Mouse (Mus musculus): ENCODE data around the gene Ddx41. TPM values are rescaled to one million over a fixed set of nuclear protein-coding genes. Genes with fewer than 3 reads are reported as not detected.
"Not testable (repeated sequence)": the region's sequence is repeated elsewhere in the genome, so short reads cannot be mapped to it uniquely, and the experiment has no call there.

Ddx41 gene
- polyA plus RNA-seq (2016; fragmentation: Nextera tagmentation; extraction: Ambion mirVana) = 78.5 and 80.3 TPM in 2 replicates

DNA sequence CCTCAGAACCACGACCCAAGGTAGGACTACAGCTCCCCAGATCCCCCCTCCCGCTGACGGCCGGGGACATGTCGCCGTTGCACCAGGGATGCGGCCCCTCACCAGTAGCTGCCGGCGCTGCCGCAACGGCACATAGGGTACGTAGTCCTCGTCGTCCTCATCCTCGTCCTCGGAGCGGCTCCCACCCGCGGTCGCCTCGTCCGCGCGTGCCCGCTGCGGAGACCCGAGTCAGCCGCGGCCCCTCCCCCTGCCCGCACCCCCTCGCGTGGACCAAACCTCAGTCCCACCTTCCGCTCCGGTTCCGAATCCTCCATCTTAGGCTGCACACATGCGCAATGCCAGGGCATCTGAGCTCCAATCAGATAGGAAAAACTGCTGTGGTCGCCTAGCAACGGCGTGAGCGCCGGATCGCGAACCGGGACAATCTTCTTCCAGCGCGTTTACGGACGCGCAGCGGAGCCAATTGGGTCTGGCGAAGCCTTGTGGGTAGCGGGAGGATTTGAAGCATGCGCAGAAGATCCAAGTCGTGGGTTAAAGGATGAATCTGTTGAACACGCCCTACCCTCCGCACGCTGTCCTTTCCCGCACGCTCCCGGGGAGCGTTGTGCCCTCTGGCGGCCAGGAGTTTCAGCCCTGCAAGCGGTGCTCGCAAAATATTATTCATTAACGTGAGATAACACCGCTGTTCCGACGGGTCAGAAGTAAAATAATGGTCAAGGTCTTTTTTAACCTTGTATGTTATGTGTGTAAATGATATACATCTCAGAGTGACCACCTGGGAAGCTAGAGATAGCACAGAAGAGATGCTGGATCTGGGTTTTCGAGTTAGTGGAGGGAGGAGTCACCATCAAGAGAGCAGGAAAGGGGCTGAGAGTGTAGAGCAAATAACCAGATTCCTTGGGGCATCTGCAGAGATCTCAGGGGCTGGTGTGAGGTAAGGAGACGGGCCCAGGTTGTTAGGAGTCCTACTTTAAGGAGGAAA lies at the start of gene Ddx41:
Ddx41 (minus strand) TSS at position 465 of the 982 bp plus-strand sequence.
- Histone ChIP-seq H3K4me3 (peak within 1 kb of the TSS; percentile 96), H3K4me1 (peaks cover 10% of the 10 kb centered on the region; the same call in 1 of the 2 replicates), H3K9ac (peak within 1 kb of the TSS; percentile 87), H3K27me3 (no peaks in the 10 kb centered on the region), H3K36me3 (peaks cover 74% of the 10 kb centered on the region), H3K9me3 (no peaks in the 10 kb centered on the region), H3K4me2 (replicated peaks) (peak within 1 kb of the TSS; percentile 96), H3K27ac (peak within 1 kb of the TSS; percentile 70)
- WGBS = under 1% methylated on average over 70 of the region's 70 CpGs
- ATAC-seq (ENCODE audit: insufficient number of reproducible peaks, insufficient read depth, low FRiP score, low TSS enrichment) = peak; percentile 93

DNA sequence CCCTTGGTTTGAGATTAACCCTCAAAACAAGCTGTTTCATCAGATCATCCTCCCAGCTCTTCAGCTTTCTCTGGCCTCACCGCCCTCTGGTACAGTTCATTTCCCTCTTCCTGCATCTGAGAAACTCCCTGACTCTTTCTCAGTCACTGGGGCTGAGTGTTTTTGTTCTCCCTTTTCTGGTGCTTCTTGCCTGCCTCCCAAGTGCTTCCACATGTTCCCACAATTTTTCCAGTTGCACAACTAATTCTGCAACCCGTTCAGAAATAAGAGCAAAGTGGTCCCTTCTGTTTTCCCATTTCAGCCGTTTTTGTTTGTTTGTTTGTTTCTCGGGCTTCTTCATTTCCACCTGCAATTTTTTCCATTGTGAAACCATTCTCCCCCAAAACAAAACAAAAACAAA lies 41.6 kb upstream of the Ddx41 start:
- H3K36me3 ChIP-seq = no peaks in the 10 kb centered on the region
- no peak for ATAC-seq (ENCODE audit: insufficient number of reproducible peaks, insufficient read depth, low FRiP score, low TSS enrichment)
- no peak overlapping the region for H3K27ac ChIP-seq
- H3K27me3 ChIP-seq = no peaks in the 10 kb centered on the region
- no peak overlapping the region for H3K4me3 ChIP-seq
- H3K9ac ChIP-seq = no peak overlapping the region
- no peak overlapping the region for H3K4me2 ChIP-seq (replicated peaks)
- no peaks in the 10 kb centered on the region for H3K9me3 ChIP-seq
- 75% methylated on average over 4 of the region's 4 CpGs for WGBS
- no peaks in the 10 kb centered on the region for H3K4me1 ChIP-seq

DNA sequence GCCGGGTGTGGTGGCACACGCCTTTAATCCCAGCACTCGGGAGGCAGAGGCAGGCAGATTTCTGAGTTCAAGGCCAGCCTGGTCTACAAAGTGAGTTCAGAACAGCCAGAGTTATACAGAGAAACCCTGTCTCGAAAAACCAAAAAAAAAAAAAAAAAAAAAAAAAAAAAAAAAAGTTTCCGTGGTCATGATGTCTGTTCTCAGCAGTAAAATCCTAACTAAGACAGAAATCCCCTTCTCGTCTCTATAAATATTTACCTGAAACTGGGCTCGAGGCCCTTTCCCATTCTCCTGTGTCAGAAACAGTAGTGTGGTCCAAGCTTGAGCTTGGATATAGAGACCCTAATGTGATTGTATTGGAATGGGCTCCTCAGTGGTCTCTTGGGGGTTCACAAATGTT lies 40.4 kb upstream of the Ddx41 start:
- WGBS = 83% methylated on average over 7 of the region's 7 CpGs

DNA sequence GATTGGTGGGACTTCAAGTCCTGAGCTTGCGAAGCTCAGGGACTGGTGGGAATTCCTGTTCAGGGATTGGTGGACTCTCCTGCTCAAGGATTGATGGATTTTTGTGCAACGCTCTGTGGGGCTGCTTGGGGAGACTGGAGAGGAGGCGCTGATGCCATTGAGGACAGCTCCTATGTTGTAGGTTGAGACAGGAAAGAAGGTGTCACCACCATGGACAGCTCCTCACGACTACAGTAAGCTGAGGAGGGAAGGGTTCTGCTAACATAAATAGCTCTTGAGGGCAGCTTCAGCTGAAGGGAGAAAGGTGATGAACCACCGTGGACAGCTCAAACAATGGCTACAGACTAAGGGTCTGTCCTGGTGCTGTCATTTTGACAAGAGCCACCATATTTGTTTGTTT lies 39.5 kb upstream of the Ddx41 start:
- H3K9me3 ChIP-seq = no peaks in the 10 kb centered on the region
- H3K27ac ChIP-seq = no peak overlapping the region
- ATAC-seq (ENCODE audit: insufficient number of reproducible peaks, insufficient read depth, low FRiP score, low TSS enrichment) = no peak
- H3K4me3 ChIP-seq = no peak overlapping the region
- WGBS = 52% methylated on average over 5 of the region's 5 CpGs
- no peak overlapping the region for H3K4me2 ChIP-seq (replicated peaks)
- H3K9ac ChIP-seq = no peak overlapping the region
- H3K4me1 ChIP-seq = peaks cover 5% of the 10 kb centered on the region; the same call in 1 of the 2 replicates
- no peaks in the 10 kb centered on the region for H3K27me3 ChIP-seq
- no peaks in the 10 kb centered on the region for H3K36me3 ChIP-seq

More for the DNA sequence above, 40.4 kb upstream of the Ddx41 start:
- H3K36me3 ChIP-seq; H3K4me3 ChIP-seq; H3K9me3 ChIP-seq; H3K4me2 ChIP-seq (replicated peaks); H3K4me1 ChIP-seq; H3K9ac ChIP-seq; H3K27ac ChIP-seq; ATAC-seq (ENCODE audit: insufficient number of reproducible peaks, insufficient read depth, low FRiP score, low TSS enrichment); H3K27me3 ChIP-seq: not testable (repeated sequence)

DNA sequence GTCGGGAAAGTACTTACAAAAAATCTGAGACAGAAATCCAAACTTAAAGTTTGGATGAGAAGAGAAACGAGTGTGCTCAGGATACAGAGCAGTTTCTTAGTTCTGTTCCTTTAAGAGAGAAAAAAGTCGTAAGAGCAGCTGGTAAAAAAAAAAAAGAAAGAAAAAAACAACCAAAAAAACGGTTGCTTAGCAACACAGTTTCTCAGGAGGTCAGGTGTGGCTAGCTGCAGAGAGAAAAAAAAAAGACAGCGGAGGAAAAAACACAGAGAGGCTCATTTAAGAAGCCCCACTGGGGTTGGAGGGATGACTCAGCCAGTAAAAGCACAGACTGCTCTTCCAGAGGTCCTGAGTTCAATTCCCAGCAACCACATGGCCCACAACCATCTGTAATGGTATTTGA lies 37.9 kb upstream of the Ddx41 start:
- WGBS = 72% methylated on average over 5 of the region's 5 CpGs
- Histone ChIP-seq H3K27me3 (no peaks in the 10 kb centered on the region), H3K9me3 (no peaks in the 10 kb centered on the region), H3K4me3 (no peak overlapping the region), H3K4me2 (replicated peaks) (no peak overlapping the region), H3K36me3 (no peaks in the 10 kb centered on the region), H3K27ac (no peak overlapping the region), H3K9ac (no peak overlapping the region), H3K4me1 (peaks cover 12% of the 10 kb centered on the region)
- no peak for ATAC-seq (ENCODE audit: insufficient number of reproducible peaks, insufficient read depth, low FRiP score, low TSS enrichment)

DNA sequence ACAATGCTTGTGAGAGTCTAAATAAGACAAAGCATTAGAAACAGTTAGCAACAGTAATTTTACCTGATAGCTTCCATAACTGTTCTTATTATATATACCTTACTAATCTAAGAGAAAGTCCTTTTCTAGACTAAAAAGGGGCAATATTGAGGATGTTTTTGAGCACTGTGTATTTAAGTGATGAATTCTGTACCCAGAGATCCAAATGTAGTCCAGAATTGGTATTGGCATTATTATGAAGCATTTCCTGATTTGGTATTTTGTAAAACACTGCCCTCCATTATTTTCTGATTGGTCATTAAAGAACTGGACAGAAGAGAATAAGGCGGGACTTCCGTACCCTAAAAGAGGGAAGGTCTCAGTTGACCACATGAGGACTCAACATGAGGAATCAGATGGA lies 37.0 kb upstream of the Ddx41 start, which contains the start of gene Tmed9:
Tmed9 (plus strand) TSS at position 301 of the 400 bp plus-strand sequence.
- Histone ChIP-seq H3K9ac (no peak within 1 kb of the TSS), H3K27ac (no peak within 1 kb of the TSS), H3K9me3 (no peaks in the 10 kb centered on the region), H3K4me1 (peaks cover 16% of the 10 kb centered on the region), H3K27me3 (no peaks in the 10 kb centered on the region), H3K4me2 (replicated peaks) (no peak within 1 kb of the TSS), H3K4me3 (no peak within 1 kb of the TSS), H3K36me3 (no peaks in the 10 kb centered on the region)
- 96% methylated on average over 2 of the region's 2 CpGs for WGBS
- ATAC-seq (ENCODE audit: insufficient number of reproducible peaks, insufficient read depth, low FRiP score, low TSS enrichment) = no peak

DNA sequence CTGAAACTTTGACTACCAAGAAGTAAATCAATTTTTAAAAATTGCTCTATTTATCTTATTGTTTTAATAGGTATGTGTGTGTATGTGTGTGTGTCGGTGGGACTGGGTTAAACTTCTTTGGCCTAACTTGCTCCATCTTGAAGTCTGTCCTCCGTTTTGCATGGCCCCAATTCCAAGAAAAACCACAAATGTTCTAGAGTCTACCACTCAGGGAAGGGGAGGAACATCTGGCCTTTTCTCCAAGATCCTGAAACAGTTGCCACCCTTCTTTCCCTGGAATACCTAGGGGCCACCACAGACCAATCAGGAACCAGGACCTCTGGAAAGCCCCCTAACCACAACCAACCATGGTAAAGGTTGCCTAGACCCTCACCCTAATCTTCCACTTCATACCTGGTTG lies 35.5 kb upstream of the Ddx41 start:
- H3K4me3 ChIP-seq = no peak overlapping the region
- 0 out of 2 replicates have a peak, but pooled peaks cover 7% of the 10 kb centered on the region for H3K36me3 ChIP-seq
- no peak overlapping the region for H3K27ac ChIP-seq
- no peaks in the 10 kb centered on the region for H3K27me3 ChIP-seq
- H3K9ac ChIP-seq = no peak overlapping the region
- WGBS = 74% methylated on average over 2 of the region's 2 CpGs
- peaks cover 16% of the 10 kb centered on the region for H3K4me1 ChIP-seq
- ATAC-seq (ENCODE audit: insufficient number of reproducible peaks, insufficient read depth, low FRiP score, low TSS enrichment) = no peak
- H3K9me3 ChIP-seq = no peaks in the 10 kb centered on the region
- H3K4me2 ChIP-seq (replicated peaks) = peak overlapping the region; percentile 7; the same call in 1 of the 2 replicates

DNA sequence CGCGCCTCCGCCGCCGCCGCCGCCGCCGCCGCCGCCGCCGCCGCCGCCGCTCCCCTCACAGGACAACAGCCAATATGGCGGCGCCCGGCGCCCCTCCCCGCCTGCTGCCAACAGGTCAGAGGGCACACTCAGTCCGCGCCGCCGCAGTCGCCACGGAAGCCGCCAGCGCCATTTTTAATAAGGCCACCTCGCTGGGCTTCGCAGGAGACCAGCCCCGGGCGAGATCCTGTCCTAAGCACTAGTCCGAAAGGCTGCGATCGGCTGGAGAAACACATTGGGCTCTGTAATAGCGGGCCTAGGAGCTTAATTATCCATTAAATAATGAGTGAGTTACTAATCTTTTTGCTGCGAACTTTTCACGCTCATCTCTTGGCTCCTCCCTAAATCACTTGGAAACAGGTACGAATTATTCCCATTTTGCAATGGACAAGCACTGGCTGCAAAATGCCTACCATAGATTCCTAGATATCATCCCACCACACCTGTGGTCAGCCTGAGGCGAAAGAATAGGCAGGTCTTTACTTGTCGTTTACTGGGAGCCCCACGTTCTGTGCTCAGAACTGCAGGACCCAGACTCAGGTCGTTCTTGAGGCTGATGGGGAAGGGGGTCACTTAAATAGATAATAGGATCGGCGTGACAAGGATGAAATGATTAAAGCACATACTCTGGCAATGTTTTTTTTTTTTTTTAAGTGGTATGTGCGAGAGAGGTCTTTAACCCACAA lies 34.7 kb upstream of the Ddx41 start, which contains the start of gene Fam193b:
Fam193b (minus strand) TSS at position 94 of the 725 bp plus-strand sequence.
- 2% methylated on average over 47 of the region's 47 CpGs for WGBS
- peak within 1 kb of the TSS; percentile 92 for H3K4me3 ChIP-seq
- ATAC-seq (ENCODE audit: insufficient number of reproducible peaks, insufficient read depth, low FRiP score, low TSS enrichment) = peak; percentile 80

DNA sequence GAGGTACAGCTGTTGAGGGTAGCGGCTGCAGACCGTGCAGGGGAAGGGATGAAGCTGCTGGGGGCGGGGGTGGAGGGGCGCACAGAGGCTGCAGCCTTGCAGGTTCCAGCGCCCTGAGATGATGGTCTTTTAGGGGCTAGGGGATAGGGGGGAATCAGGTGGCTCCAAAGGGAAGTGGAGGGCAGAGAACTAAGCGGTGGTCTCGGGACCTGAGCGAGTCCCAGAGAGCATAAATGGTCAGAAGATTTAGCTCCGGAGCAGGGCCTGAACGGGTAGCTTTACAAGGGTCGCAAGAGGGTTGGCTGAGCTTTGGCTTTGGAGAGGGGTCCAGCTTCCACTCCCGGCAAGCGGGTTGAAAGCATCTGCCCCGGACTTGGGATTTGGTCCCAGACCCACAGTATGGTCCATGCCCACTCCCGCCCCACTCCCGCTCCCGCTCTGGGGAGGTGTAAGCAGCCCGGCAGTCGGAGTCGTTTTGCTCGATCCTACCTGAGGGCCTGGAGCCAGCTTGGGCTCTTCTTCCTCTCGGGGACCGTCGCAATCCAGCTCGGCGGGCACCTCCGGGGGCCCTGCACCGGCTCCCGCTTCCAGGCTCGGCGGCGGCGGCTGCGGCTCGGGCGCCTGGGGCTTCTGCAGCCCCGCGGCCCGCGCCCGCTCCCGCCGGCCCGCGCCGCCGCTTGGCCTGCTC lies 34.0 kb upstream of the Ddx41 start:
- peaks cover 16% of the 10 kb centered on the region for H3K4me1 ChIP-seq
- no peaks in the 10 kb centered on the region for H3K9me3 ChIP-seq
- H3K27me3 ChIP-seq = no peaks in the 10 kb centered on the region
- H3K4me2 ChIP-seq (replicated peaks) = peak overlapping the region; percentile 97
- 0 out of 2 replicates have a peak, but pooled peaks cover 13% of the 10 kb centered on the region for H3K36me3 ChIP-seq
- WGBS = under 1% methylated on average over 38 of the region's 47 CpGs
- H3K27ac ChIP-seq = peak overlapping the region; percentile 94
- ATAC-seq (ENCODE audit: insufficient number of reproducible peaks, insufficient read depth, low FRiP score, low TSS enrichment) = peak; percentile 70
- H3K9ac ChIP-seq = peak overlapping the region; percentile 98
- H3K4me3 ChIP-seq = peak overlapping the region; percentile 92

More for the DNA sequence above, 34.7 kb upstream of the Ddx41 start, which contains the start of gene Fam193b:
- peak within 1 kb of the TSS; percentile 98 for H3K9ac ChIP-seq
- H3K4me2 ChIP-seq (replicated peaks) = peak within 1 kb of the TSS; percentile 97
- H3K9me3 ChIP-seq = no peaks in the 10 kb centered on the region
- 0 out of 2 replicates have a peak, but pooled peaks cover 10% of the 10 kb centered on the region for H3K36me3 ChIP-seq
- peak within 1 kb of the TSS; percentile 94 for H3K27ac ChIP-seq
- H3K4me1 ChIP-seq = peaks cover 16% of the 10 kb centered on the region
- H3K27me3 ChIP-seq = no peaks in the 10 kb centered on the region

DNA sequence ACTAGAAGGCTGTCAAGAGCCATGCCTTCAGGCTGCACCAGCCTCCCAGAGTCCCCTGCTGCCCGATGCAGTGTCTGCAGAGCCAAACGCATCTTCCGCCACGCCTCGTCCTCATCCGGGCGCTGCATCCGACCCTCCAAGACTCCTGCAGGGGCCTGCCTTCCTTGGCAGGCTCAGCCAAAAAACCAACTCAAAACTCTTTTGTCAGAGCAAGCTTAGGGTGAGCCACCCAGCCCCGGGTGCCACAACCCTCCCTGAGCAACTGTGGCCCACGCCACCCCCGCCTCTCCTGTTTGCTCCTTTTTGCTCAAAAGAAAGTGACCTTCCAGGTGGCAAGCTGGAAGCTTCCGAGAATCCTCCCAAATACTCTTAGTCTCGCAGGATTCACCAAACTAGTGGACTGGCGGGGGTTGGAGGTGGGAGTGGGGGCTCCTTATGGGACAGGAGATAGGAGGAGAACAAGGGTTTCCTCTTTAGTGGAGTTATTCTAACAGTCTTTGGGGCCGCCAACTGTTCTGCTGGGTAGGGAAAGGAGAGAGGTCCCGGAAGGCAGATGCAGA lies 33.3 kb upstream of the Ddx41 start:
- Histone ChIP-seq H3K4me1 (peaks cover 16% of the 10 kb centered on the region), H3K36me3 (0 out of 2 replicates have a peak, but pooled peaks cover 13% of the 10 kb centered on the region), H3K4me2 (replicated peaks) (peak overlapping the region; percentile 97), H3K27ac (peak overlapping the region; percentile 94), H3K9me3 (no peaks in the 10 kb centered on the region), H3K9ac (peak overlapping the region; percentile 98), H3K27me3 (no peaks in the 10 kb centered on the region), H3K4me3 (peak overlapping the region; percentile 92)
- 5% methylated on average over 16 of the region's 16 CpGs for WGBS
- no peak for ATAC-seq (ENCODE audit: insufficient number of reproducible peaks, insufficient read depth, low FRiP score, low TSS enrichment)

DNA sequence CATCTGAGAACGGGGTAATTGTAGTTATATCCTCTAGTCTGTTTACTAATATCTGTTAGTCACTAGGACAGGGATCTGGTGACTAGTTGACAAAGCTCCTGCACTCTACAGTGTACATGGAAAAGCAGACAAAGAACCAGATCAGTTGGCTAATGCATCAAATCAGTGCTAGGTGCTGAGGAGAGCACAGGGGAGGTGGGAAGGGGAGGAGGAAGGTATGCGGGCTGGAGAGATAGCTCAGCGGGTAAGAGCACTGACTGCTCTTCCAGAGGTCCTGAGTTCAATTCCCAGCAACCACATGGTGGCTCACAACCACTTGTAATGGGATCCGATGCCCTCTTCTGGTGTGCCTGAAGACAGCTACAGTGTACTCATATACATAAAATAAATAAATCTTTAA lies 32.1 kb upstream of the Ddx41 start:
- not testable (repeated sequence) for H3K9me3 ChIP-seq; H3K9ac ChIP-seq; H3K4me3 ChIP-seq; H3K27me3 ChIP-seq; ATAC-seq (ENCODE audit: insufficient number of reproducible peaks, insufficient read depth, low FRiP score, low TSS enrichment); H3K4me2 ChIP-seq (replicated peaks); H3K27ac ChIP-seq
- H3K4me1 ChIP-seq = peaks cover 16% of the 10 kb centered on the region
- peaks cover 13% of the 10 kb centered on the region; the same call in 1 of the 2 replicates for H3K36me3 ChIP-seq
- WGBS = 90% methylated on average over 4 of the region's 4 CpGs
